Mouse (Mus musculus) WW6 (cell line): Measurements from ENCODE around the gene Cmya5.
"Not testable (repeated sequence)": the region's sequence is repeated elsewhere in the genome, so short reads cannot be mapped to it uniquely, and the experiment has no call there.

ENCODE experiments used
- DNase-seq: peaks from one replicate; pipeline ENCODE4 v3.0.0-alpha.2; 2013; ENCODE audit warnings: low read depth, low spot score

Cmya5 gene

GRCm38 (mm10) chr13:93144336-93145167, at the start of gene Cmya5:
Gene Cmya5, minus strand, starts transcription at chr13:93144724.
- DNase-seq, result no peak

DNA sequence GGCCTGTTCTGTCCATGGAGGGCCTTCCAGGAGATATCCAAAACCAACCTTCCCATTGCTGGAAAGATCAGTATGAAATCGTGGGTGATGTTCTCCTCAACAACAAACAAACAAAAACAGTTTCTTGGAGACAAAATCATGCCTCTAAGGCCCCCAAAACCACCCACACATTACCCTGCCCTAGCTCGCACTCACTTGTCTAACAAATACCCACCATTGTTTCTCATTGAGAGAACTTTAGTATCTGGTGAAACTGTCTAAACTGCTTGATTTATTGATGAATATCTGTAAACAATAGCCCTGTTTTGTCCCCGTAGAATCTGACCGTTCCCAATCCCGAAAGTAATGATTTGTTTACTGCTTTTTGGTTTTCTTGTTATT, 48.1 kb upstream of the Cmya5 start:
- DNase-seq, result no peak

DNA sequence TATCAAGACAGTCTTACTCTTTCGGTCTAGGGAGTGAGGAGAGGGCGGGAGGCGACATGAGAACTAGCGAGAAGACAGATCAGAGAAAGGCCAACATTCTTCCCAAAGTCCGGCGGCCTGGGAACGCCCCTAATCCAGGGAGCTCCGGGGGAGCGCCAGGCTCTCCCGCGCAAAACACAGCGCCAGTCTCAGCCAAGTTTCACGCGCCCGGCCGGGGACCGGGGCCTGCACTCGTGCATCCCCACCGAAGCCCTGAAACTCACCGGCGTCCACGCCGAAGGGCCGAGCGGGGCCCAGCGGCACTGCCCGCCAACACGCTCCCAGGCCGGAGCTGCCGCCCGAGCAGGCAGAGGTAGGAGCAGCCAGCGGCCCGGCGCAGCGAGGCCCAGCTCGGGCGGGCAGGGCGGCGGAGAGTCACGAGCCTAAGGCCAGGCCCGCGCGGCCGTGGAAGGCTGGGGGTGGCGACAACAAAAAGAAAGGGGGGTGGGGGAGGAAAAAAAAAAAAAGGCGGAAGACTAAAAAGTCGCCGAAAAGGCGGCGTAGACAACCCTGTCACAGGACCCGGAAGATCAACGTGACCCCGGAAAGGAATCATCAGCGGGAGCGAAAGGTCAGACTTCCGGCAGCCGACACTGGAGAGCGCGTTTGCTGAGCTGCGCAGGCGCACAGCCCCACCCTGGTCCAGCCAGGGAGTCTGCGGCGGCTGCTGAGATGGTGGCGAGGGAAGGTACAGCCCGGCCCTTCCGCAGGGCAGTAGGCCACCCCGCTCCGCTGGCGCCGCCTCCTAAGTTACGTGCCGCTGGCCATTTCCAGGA, 47.5 kb upstream of the Cmya5 start, which contains the start of gene Tent2:
Gene Tent2, minus strand, starts transcription at position 555 of the 815 bp plus-strand sequence.
- DNase-seq, result peak; percentile 77

DNA sequence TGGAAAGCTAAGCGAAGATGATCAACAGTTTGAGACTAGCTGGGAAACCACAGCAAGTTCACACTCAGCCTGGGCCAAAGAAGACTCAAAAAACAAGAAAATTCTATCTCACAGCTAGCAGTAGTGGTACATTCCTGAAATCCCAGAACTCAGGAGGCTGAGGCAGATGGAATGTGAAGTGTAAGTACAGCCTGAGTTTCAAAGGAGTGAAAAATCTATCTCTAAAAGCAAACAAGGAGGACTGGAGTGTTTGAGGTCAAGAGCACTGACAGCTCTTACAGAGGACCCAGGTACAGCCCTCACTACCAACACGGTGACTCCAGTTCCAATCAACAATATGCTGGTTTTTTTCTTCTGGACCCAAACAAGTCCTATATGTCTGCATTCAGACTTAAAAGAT, 44.9 kb upstream of the Cmya5 start:
- DNase-seq, result no peak

- no peak for DNase-seq
Observed at GRCm38 (mm10) chr13:93188738-93189137, 44.2 kb upstream of the Cmya5 start.

DNA sequence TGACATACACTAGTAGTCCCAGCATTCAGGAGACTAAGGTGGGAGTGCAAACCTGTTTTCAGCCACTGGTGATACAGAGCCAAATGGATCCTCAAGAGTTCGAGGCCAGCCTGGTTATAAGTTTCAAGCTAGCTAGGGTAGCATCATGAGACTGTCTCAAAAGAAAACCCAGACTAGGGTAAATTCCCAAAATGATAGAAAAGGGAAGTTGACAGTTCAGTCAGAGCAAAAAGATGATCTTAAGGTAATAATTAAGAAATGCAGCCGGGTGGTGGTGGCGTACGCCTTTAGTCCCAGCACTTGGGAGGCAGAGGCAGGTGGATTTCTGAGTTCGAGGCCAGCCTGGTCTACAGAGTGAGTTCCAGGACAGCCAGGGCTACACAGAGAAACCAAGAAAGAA, 43.3 kb upstream of the Cmya5 start:
- DNase-seq, result not testable (repeated sequence)

DNA sequence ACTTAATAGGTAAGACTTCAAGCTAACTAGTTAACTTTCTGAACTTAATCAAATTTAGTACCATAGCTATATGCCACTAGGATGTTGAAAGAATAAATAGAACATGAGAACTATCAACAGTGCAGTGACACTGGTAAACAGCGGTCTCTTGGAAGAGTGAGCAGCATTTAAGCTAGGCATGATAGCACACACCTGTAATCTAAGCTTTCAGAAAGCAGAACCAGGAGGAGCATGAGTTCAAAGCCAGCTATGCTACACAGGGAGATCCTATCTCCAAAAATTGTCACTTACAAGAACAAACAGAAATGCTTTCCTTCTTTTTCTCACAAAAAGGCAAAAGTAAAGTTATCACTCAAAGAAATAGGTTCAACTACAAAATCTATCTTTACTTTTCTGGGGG, 35.8 kb upstream of the Cmya5 start:
- no peak for DNase-seq

GRCm38 (mm10) chr13:93179522-93179921, 35.0 kb upstream of the Cmya5 start:
- no peak for DNase-seq

DNA sequence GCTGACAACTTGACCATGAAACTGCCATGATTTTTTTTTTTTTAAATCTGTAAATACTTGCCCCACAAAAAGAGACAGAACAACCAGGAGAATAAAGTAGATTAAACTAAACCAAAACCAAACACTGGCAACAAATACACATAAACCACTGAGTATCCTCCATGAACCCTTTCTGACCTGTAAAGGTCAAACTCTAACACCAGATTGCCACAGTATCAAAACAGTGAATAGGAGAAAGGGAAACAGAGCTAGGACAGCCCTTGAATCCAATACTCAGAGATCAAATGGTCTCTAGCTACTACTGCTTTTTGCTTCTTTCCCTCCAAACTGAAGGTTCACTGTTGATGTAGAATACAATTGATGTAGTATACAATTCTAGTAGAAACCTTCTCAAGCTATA, 33.0 kb upstream of the Cmya5 start:
- no peak for DNase-seq

DNA sequence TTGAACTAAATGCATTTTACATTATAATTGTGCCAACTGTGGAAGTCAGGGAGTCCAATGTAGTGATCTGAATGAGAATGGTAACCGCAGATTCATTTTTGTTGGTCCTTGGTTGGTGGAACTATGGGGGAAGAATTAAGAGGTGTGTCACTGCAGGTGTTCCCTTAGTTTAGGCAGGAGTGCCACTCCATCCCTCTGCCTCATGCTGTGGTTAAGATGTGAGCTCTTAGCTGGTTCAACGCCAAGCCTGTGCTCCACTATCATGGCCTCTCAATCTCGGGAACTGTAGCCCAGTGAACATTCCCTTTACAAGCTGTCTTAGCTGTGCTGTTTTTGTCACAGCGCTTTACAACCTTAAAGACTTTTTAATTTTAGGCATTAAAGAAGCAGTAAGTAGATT, 18.8 kb upstream of the Cmya5 start:
- DNase-seq, result no peak

GRCm38 (mm10) chr13:93162456-93162855, 17.9 kb upstream of the Cmya5 start:
- no peak for DNase-seq

- DNase-seq, result no peak
Observed at GRCm38 (mm10) chr13:93158261-93158660, 13.7 kb upstream of the Cmya5 start.

DNA sequence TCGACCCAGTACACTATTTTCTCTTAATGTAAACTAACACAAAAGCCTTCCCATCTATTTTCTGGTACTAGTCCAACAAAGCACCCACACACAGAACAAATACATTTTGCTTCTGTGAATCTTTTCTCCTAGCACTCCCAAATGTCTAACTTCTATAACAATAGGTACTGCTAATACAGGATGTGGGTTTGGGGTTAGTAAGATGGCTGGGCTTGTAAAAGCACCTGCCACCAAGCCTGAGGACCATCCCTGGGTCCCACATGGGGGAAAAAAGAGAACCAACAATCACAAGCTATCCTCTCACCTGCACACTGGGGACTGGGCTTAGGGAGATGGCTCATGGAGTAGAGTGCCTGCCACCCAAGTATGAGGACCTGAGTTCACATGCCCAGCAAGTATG, 8.8 kb upstream of the Cmya5 start:
- DNase-seq, result no peak

DNA sequence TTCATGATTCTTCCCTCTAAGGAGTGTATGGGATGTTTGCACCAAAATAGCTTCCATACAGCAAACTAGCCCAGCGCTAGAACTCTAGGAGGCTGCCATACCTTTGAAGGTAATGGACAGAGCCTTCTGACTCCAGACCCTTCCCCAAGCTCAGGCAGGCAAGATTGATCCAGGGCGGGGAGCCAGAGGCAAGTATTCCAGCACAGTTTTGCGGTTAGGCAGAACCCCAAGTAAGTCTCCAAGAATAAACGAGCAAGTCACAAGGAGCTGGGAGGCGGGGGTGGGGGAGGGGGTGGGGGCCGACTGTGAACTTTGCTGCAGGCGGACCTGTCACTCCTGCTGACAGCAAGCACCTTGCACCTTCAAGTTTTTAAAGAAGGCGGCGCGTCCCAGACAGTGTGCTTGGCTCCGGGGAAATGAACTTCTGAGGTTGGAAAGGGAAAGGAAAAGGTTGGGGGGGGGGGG, 673 bp downstream of the Cmya5 start:
- DNase-seq, result no peak

DNA sequence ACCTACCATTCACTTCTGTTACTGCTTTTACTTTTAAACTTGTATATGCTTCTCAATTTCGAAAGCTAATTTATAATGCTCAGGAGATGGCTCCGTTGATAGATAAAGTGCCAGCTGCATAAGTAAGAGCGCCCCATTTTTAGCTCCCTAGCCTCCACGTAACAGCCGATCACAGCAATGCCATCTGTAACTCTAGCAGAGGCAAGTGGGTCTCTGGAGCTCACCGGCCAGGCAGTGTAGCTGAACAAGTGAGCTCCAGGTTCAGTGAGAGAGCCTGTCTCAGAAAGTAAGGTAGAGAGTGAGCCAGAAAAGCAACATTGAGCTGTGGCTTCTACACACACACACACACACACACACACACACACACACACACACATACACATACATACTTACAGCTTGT, 3.3 kb downstream of the Cmya5 start:
- no peak for DNase-seq

- no peak for DNase-seq
Observed at GRCm38 (mm10) chr13:93138059-93138458, 6.5 kb downstream of the Cmya5 start.

GRCm38 (mm10) chr13:93137098-93137497, 7.4 kb downstream of the Cmya5 start:
- no peak for DNase-seq

DNA sequence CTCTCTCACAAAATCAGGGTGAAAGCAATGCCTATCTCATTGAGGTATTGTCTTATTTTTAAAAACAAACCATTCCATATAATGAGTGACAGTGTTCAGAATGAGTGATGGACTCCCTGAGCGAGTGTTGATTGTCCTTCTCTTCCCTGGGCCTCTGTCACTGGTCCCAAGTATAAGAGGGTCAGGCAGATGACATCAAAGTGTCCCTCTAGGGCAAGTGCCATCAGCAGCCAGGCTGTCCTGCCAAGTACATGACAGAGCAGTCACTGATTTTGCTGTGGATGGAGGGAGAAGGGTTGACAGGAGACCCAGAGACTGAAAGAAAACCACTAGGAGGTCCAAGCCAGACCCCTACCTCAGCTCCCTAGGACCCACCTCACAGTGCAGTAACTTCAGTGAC, 8.3 kb downstream of the Cmya5 start:
- DNase-seq, result no peak

DNA sequence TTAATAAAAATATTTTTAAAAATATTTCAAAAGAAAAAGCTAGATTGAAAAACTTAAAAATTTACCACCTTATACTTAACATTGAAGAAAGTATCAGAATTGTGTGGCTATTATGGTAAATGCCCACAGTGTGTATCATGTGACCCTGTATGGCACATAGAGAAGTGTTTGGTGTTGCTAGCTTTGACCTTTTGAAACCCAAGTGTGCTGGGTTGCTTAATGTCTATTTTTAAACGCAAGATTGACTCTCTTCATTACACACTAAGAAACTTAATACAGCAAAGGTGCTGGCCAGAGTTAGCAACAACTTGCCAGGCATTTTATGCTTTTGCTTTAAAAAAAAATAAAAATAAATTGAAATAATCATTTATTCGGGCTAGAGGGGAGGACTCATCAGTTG, 9.0 kb downstream of the Cmya5 start:
- DNase-seq, result no peak

DNA sequence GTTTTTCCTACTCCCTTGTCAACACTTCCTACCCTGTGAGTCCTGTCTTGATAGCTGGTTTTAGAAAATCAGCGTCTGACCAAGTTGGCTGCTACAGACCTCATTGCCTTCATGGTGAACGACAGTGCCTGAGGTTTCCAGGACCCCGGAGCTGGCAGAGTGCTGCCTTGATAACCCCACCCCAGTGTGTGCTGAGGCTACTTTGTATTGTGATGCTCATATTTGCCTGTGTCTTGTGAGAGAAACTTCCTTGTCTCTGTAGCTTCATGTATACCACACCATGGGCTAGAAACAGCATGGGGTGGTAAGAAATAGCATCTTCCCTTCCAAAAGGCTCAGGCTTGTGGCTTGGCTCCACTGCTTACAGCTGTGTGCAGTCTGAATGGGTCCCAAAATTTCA, 13.8 kb downstream of the Cmya5 start:
- DNase-seq, result no peak

- no peak for DNase-seq
Observed at GRCm38 (mm10) chr13:93128961-93129360, 15.6 kb downstream of the Cmya5 start.

DNA sequence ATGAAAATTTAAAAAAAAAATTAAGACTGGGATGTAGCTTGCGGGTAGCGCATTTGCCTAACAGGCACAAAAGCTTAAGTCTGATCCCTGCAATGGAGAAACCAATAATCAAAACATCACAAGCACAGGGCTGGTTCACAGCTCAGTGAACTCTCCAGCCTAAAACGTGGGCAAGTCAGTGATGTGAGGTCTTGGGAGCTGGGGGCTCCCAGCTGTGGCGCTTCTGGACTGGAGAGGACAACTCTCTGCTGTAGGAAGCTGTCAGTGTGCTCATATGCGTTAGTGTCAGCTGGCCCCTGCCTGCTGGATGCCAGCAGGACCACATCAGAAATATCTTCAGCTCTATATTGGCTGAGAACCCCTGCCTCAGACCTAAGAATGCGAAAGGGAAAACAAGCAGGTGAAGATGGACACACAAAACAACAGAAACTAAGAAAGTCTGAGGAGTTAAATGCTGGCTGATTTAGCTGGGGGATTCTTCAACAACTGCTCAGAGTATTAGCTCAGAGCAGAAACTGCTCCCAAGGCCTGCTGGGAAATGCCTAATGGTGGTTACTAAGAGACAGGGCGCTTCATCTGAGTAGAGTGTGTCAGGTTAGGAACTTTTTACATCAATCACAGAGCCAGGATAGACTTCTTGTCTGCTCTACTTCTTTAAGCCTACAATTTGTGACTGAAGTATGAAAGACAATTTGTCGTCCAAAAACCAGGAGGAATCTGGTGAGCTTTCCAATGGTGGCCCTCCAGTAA, 16.2 kb downstream of the Cmya5 start:
- no peak for DNase-seq
